Mouse (Mus musculus): ENCODE measurements around the gene Mpp6.
A peak's percentile ranks its signal among the peaks of the same experiment; 100 is the strongest.

Mpp6 gene

DNA sequence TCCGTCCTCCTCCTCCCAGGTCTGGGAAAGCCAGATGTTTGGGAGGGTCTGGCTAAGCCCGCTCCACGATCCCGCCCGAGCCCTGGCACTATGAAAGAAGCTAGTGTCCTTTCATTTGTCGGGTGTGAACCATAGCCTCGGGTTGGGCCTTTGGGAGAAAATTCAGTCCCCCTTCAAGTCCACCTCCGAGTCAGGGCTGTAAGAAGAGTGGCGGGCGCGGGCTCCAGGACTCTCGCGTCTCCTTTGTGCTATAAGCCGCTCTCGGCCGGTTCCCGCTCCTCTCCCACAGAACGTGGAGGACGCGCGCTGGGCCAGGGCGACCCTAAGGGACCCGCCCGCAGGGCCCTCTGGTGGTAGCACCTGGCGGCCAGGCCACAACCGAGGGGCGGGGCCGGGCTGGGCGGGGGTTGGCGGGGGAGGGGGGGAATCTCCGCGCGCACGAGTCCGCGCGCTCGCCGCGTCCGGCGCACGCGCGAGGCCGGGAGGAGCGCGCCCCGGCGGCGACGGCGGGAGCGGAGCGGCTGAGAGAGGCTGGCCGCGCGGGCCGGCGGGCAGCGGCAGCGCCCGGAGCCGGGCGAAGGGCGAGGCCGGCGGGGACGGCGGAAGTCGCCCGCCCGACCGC lies at the start of gene Mpp6:
Mpp6 (plus strand) TSS at position 485 of the 622 bp plus-strand sequence.
- DNase-seq (ENCODE audit: low read depth), result peak; percentile 76

DNA sequence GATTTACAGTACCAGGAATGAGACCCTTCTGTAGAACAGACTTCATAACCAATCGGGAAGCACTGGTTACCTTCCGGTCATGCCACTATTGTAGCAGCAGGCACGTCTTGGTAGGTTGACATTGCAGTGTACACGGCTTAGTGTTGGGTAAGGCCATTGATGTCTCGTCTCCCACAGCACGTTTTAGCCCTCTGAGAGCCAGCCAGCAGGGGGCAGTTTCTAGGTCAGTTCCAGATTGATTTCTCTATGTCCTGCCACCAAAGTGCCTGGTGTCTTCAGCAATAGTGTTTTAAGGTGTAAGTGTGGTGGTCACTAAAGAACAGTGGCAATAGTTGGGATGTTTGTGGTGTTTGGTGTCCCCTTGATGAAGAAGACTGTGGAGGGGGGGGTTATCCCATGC lies 43.9 kb upstream of the Mpp6 start:
- peak; percentile 27 for DNase-seq (ENCODE audit: low read depth)

DNA sequence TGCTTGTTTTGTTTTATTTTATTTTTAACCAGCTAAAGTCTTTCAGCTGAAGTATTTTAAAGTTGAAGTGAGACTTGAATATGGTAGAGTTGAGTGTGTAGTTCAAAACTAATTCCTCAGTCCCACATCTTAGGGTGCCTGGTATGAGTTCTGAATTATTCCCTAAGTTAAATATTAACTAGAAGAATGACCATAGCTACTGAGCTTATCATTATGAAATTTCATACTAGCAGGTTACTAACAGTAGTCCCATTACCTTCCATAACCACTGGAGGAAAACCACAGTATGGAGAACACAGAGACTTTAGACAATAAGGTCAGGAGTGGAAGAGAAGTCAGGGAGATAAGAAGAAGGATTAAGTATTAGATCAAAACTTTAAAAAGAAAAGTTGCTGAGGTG lies 41.6 kb upstream of the Mpp6 start:
- no peak for DNase-seq (ENCODE audit: low read depth)

DNA sequence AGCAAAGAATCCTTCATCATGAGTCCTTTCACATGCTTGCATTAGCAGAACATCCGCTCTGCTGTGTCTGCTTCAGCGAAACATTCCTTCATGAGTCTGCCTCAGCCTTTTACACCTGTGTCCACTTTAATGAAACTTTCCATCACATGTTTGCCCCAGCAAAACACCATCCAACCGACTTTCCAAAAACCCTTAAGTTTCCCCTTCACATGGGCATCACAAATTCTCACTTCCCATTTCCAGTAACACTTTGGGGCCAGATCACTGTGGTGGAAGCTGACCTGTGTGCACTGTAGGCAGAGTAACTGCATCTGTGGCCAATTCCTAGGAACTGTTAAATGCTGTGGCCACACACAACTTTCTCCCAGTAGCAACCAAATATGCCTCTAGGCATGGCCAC lies 34.8 kb upstream of the Mpp6 start:
- no peak for DNase-seq (ENCODE audit: low read depth)

DNA sequence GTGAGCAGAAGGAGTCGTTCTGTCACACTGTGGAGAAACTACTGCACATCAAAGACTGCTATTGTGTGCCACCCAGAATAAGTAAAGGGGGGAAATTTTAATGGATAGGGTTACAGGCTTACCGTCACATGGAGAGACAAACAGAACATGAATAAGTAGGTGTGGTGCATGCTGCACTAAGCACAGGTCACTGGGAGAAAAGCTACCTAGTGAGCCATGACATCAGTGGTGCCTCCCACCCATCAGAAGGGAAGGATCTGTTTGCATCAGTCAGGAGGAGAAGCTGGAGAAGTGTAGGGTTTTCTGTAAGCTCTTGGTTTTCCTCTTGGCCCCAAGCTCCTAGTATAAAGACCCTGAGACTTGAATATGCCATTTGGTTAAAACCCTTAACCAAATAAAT lies 33.6 kb upstream of the Mpp6 start:
- no peak for DNase-seq (ENCODE audit: low read depth)

DNA sequence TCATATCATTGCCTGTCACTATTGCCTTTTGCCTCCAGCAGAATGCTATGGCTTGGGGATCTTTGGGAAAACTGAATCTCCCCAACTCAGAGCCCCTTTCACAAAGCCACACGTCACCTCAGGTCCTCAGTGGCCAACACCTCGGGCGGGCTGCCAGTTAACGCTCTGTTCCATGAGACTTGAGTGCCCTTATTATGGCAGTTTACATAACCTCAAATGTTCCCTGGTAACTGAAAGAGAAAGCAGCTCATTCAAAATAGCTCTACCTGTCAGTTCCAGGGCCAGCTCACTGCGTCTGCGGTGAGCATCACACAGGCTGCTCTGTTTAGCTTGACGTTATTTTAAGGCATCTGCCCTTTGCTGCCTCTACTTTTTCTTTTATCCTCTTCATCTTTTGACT lies 29.6 kb upstream of the Mpp6 start:
- DNase-seq (ENCODE audit: low read depth), result no peak

DNA sequence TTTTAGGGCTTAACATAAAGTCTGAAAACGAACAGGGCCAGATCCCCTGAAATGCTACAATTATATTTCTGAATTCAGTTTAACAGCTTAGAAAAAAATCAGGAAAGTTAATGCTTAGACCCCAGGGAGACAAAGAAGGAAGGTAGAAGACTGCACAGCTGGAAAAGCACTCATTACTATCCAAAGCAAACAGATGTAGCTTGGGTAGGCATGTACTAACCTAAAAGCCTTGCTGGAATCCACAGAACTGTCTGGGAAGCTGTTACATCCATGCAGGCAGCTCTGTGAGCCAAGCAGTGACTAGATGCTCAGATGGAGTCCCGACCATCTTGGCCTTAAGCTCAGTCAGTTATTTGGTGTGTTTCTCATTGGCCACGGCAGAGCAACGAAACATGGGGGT lies 24.8 kb upstream of the Mpp6 start:
- no peak for DNase-seq (ENCODE audit: low read depth)

DNA sequence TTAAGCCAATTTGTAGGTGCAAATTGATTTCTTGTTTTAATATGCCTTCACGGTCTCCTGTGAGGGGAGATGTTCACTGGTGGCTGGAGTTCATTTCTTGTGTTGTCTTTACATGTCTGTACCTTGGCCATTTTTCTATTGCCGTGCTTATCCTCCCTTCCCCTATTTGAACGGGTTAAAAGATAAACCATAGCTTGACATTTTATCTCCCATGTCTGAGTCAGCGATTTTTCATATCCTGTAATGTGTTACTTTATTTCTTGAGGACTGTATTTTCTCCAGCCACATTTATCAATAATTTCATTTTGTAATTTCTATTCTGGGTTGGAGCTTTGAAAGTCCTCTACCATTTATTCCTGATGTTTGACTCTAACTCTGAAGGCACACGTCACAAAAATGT lies 20.7 kb upstream of the Mpp6 start:
- no peak for DNase-seq (ENCODE audit: low read depth)

DNA sequence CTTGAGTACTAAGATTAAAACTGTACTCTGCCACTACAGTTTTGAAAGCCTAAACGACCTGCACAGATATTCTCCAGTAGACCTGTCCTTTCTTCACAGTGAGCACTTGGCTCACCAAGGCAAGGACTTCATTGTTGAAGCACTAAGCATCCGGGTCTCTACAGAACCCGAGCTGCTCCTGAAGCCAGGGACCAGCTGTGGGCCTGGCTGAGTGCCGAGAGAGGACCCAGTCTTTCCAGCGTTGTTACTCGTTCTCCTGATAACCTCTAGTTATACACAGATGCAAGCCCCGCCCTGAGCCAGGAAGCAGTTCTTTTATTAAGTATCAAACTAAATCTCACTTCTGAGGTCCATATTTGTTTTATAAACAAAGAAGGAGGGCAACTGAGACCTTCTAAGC lies 19.8 kb upstream of the Mpp6 start:
- no peak for DNase-seq (ENCODE audit: low read depth)

DNA sequence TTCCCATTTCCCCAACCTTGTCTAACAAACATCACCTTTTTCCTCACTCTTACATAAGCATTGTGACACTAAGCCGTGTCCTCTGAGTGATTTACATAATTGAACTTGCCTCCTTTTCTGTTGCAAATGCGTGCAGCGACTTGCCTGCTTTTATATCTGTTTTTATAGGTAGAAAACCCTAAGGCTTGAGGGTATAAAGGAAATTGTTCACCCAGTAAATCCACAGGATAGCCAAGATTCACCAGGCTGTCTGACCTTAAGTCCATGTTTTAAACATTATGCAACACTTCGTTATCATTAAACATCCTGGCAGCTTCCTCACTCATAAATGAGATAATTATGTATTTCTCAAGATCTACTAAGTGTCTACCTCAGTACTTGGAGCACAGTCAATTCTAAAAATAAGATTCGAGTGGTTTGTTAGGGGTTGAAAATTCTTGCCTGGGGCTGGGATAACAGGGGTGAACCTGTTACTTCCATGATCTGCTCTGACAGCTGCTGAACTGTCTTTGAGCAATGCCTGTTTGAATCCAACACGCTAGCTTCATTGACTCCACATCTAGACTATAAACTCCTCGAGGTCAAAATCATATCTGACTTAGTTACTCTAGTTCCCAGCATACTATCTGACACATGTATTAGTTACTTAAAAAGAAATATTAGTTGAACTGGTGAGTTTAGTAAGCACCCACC lies 18.4 kb upstream of the Mpp6 start:
- DNase-seq (ENCODE audit: low read depth), result no peak

DNA sequence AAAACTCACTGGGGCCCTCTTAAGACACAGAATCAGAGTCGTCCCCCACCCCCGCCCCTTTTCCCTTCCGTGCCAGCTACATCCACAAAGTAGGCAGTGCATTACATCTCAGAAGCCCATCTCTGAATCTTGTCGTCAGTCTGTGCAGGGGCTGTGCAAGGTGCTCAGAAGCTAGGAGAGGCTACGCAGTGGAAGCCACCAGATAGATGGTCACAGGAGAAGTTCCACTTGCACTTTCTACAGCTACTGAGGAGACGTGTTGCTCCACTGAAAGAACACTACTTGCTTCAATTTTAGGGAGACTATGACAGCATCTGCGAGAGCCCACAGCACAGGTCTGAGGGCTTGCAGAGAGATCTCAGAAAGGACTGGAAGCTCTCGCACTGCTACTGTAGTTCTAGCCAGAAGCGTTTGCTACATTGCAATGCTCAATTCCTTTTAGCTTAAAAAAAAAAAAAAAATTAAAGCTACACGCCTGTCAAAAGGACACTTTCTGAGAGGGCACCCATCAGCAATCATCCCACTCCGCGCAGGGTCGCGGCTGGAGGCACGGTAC lies 762 bp upstream of the Mpp6 start:
- DNase-seq (ENCODE audit: low read depth), result no peak

DNA sequence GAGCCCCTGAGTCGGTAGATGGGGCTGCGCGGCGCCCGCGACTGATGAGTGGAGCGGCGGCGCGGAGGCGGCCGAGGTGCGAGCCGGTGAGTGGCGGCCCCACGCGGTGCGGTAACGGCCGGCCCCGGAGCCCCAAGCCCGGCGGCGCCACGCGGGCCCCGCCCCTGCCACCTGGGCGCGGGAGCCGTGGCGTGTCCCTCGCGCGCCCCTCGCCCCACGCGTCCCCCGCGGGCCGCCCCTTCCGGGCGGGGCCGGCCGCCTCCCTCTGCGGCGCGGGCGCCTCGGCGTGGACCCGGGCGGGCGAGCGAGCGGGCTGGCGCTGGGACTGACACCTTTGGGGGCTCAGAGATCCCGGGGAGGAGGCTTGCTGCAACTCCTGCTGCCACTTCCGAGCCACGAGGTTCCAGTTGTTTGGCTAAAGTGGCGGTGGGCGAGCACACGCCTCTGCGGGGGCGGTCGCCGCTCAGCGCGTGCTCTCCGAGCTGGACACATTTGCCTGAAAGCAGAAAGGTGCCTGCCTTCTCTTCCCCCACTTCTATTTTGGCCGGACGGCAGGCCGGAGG lies 419 bp downstream of the Mpp6 start:
- DNase-seq (ENCODE audit: low read depth), result peak; percentile 78

DNA sequence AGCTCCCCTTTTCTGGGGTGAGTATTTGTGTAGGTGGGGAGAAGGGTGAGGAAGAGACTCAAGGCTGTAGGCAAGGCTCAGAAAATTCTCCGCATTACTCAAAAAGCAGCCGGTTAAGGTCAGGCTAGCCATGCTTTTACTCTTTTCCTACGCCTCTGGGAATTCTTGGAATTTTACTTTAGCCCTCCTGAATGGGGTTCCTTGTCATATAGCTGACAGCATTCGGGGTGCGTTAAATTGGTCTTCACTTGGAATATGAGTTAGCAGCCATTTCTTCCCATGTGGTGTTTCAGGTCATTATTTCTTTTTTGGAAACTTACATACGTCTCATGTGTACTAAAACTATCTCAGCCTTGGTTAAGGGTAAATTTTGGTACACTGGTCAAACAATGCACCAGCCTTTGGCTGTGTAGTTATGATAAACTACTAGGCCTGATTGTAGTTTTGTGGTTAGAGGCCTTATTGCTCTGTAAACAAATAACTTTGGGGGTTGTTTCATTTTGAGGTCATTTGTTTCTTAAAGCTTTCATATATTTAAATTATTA lies 1.1 kb downstream of the Mpp6 start:
- DNase-seq (ENCODE audit: low read depth), result peak; percentile 41

DNA sequence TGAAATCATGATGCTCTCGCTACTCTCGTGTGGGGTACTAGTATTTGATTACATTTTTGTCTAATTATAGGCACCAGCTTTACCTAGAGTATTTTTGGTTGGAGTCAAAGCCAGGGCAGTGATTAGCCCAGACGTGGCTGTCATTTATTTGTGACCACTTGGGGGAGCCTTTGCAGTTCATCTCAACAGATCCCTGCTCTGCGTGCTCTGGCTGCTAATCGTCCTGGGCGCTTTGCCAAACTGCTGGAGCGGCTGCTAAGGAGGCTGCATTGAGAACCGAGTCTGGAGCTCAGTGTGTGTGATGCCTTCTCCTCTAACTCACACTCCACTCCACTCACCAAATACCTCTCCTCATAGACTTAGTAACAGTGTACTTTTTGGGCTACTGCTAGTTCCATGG lies 2.7 kb downstream of the Mpp6 start:
- DNase-seq (ENCODE audit: low read depth), result peak; percentile 93

DNA sequence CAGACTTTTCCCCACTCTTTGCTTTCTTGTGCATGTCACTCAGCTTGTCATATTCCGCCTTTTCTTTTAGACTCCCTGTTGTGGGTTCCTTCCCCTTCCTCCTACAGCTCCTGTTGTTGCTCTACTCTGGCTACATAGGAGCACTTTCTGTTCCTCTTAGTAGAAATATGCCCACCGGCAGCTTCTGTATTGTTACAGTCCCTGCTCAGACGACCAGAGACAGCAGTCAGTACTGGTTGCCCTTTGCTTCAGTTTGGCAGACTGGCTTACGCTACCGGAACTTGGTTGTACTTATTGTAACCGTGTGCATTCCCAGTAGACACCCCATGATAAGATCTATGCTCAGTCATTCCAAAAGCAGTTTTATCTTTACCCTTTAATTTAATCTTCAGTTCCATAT lies 4.2 kb downstream of the Mpp6 start:
- DNase-seq (ENCODE audit: low read depth), result peak; percentile 68

DNA sequence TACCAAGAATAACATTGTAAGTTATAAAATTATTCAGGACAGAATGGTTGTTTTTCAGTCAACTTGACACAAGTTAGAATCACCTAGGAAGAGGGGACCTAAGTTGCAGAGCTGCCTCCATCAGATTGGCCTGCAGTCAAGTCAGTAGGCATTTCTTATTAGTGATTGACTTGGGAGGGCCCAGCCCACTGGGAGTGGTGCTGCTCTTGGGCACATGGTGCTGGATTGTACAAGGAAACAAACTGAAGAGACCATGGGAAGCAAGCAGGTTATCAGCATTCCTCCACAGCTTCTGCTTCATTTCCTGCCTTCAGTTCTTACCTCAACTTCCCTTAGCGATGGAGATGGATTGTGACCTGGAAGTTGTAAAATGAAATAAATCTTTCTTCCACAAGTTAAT lies 10.9 kb downstream of the Mpp6 start:
- peak; percentile 26 for DNase-seq (ENCODE audit: low read depth)

DNA sequence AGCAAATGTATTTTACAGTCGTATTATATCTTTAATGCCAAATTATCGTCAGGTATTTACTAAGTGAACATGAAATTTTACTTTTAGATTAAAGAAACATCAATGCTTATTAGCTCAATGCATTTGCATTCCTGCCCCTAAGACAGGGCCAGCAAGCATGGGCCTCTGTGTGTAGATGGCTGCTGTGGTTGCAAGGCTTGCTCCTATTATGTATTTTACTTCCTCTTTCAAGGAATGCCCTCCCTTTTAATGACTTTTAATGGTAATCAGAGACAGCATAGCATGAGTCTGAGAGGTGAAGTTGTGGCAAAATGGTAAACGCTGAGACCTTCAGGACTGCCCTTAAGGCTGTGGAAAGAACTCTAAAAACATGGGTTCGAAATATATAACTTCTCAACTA lies 12.8 kb downstream of the Mpp6 start:
- DNase-seq (ENCODE audit: low read depth), result peak; percentile 37

DNA sequence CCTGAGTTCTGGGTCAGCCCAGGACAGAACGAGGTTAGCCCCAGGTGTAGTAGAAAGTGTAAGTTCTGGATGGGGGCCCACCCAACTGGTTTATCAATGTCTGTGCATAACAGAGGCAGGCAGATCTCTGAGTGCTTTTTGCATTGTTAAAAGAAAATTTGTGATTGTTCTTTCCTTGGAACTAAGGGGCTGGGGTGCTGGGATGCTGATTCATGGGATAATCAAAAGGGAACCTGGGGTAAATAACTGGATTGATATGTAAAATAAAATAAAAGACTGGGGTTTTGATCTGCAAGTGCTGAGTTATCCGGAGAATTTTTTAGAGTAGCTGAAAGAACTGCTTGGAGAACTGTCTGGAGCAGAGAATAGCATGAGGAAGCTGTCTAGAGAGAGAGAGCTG lies 14.2 kb downstream of the Mpp6 start:
- DNase-seq (ENCODE audit: low read depth), result no peak

DNA sequence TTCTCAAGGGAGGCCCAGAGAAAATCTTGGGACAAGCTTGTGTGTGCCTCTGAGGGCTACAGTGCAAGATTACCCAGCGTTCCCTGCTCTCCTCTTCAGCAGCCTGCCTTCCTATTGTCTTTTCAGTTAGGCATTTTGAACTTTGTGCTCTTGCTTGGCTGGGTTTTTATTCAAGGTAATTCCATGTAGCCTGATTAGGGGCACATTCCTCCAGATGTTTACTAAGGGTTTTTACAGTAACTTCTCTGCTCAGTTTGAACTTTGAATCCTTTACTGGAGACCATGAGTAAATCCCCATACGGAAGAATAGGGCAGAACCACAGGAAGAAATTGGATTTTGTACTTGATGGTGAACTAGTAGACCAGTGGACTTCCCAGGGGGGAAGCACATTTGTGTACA lies 16.3 kb downstream of the Mpp6 start:
- no peak for DNase-seq (ENCODE audit: low read depth)

DNA sequence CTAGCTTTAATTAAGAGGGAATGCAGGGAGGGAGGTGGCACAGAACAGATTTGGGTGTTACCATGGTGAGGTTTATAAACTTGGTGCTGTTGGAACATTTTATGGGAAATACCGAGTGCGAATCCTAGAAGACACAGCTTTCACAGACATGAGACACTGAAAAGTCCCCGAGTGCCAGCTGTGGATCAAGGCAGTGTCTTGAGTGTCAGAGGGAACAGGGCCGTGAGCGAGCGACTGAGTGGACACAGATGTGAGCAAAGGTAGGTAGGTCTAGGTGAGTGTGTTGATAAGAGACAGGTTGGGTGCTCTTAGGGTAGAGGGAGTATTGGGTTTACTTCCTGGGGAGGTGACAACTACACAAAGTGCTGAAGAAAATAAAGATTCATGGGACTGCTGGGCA lies 17.5 kb downstream of the Mpp6 start:
- DNase-seq (ENCODE audit: low read depth), result no peak

DNA sequence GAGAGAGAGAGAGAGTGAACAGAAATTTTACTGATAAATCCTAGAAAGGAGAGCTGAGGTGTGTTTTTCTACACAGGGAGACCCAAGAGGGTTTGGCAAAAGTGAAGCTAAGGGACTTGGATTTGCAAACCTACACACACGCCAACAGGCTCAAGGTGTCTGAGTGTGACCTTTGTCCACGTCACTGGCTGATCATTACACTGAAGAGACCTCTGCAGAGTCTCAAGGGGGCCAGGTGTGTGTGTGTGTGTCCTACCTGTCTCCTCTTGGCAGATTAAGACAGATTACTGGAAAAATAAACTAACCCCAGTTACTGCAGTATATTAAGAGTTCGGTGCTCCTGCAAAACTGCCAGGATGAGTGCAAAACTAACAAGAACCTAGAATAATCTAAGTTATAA lies 27.6 kb downstream of the Mpp6 start:
- no peak for DNase-seq (ENCODE audit: low read depth)

DNA sequence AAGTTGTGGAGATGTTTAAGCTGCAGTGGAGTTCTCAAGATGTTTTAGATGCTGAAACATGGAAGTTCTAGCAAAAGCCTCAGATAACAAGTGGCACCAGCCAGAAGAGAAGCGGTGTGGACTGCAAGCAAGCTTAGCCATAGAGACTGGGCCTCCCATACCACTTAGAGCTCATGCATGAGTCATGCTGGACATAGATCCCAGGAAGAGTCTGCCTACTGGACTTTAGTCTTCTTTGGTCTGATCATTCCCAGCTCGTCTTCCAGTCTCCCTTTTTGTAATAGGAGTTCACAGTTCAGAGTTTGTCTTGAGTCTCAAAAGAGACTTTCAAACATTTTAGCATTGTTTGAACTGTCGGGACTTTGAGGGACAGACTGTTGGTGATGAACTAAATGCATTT lies 29.5 kb downstream of the Mpp6 start:
- DNase-seq (ENCODE audit: low read depth), result no peak

DNA sequence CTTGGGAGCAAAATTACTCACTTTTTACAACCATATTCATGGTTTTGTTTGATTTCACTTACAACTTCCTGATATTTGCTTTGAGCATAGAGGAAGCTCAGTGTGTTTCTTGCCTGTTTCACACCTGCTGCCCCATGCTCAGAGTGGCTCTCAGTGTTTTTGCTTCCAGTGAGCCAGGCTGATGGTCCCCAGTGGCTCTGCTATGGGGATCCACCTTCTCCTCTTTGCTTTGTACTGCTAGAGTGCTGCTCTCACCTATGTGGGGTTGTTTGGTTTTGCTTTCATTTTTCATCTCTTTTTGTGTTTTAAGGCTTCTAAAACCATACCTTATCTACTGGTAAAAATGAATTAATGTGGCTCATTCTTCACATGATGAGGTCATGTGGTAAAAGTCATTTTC lies 36.1 kb downstream of the Mpp6 start:
- DNase-seq (ENCODE audit: low read depth), result no peak
